Mouse (Mus musculus): ENCODE data around the gene Gng12. TPM values are rescaled to one million over a fixed set of nuclear protein-coding genes. Genes with fewer than 3 reads are reported as not detected.
A peak's percentile ranks its signal among the peaks of the same experiment; 100 is the strongest.
"Not testable (repeated sequence)": the region's sequence is repeated elsewhere in the genome, so short reads cannot be mapped to it uniquely, and the experiment has no call there.

Gene Gng12
- 30.7 and 36.1 TPM in 2 replicates for polyA plus RNA-seq (2015; fragmentation: Nextera tagmentation; extraction: Ambion mirVana)

DNA sequence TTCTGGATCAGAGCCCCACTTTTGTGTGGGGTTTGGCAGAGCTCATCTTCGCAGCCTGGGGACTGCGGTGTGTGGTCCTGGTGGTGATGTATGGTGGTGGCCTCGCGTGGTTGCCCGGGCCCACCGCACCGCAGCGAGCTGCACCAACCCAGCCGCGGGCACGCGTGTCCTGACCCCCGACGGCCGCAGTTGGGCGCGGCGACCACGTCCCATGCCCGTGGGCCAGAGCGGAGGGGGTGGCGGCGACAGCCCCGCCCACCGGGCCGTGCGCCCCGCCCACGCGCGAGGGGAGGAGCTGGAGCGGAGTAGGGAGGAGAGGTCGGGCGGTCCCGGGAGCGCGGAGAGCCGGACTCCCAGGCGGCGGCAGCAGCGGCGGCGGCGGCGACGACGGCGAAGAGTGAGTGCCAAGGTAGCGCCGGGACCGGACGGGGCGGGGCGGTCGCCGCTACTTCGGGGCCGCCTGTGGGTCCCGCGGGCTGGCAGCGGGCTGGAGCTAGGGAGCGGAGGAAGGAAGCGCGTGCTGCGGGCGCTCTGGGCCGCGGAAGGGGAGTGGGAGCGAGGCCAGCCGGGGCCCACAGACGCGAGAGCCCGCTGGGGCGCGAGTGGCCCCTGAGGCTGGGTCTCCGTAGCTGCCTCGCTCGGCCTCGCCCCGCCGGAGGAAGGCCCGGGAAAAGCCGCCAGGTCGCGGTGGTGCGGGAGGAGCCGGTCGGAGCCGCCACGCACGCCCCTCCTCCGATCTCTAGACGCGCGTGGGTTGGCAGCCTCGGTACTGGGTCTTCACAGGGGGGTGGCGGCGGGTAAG, at the start of gene Gng12:
TSS of gene Gng12 (plus strand) at position 279 of the 802 bp plus-strand sequence.
- H3K36me3 ChIP-seq, result no peaks in the 10 kb centered on the region
- under 1% methylated on average over 95 of the region's 98 CpGs for WGBS
- peaks cover 8% of the 10 kb centered on the region; the same call in 1 of the 2 replicates for H3K27me3 ChIP-seq
- peak within 1 kb of the TSS; percentile 87 for H3K4me2 ChIP-seq
- H3K9me3 ChIP-seq, result no peaks in the 10 kb centered on the region
- peak; percentile 92 for ATAC-seq (ENCODE audit: low FRiP score)
- H3K9ac ChIP-seq, result peak within 1 kb of the TSS; percentile 84
- H3K4me3 ChIP-seq, result peak within 1 kb of the TSS; percentile 80
- peaks cover 11% of the 10 kb centered on the region for H3K4me1 ChIP-seq (replicated peaks)
- H3K27ac ChIP-seq, result peak within 1 kb of the TSS; percentile 48; the same call in 1 of the 2 replicates

GRCm38 (mm10) chr6:66848936-66849335, 47.3 kb upstream of the Gng12 start:
- Histone ChIP-seq H3K4me2 (no peak overlapping the region), H3K4me1 (replicated peaks) (no peaks in the 10 kb centered on the region), H3K4me3 (no peak overlapping the region), H3K27me3 (no peaks in the 10 kb centered on the region), H3K36me3 (no peaks in the 10 kb centered on the region), H3K27ac (no peak overlapping the region), H3K9me3 (no peaks in the 10 kb centered on the region), H3K9ac (no peak overlapping the region)
- 56% methylated on average over 4 of the region's 4 CpGs for WGBS
- no peak for ATAC-seq (ENCODE audit: low FRiP score)

DNA sequence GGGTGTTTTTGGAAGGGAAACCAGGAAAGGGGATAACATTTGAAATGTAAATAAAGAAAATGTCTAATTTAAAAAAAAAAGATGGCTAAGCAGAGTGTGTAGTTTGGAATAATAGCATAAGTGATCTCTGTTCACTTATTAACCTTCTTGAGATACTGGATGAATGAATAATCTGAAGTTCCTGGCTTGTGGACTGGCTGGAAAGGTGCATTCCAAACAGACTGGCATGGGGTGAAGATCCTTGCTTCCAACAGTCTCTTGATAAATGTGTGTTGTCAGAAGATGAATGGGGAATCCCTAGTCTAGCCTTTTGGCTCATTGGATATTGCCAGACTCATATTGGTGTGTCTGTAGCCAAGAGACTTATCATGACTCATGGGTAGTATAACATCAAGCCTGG, 40.0 kb upstream of the Gng12 start:
- no peaks in the 10 kb centered on the region for H3K36me3 ChIP-seq
- H3K4me1 ChIP-seq (replicated peaks), result no peaks in the 10 kb centered on the region
- H3K27ac ChIP-seq, result no peak overlapping the region
- no peaks in the 10 kb centered on the region for H3K27me3 ChIP-seq
- no peak overlapping the region for H3K9ac ChIP-seq
- H3K4me2 ChIP-seq, result no peak overlapping the region
- no peak for ATAC-seq (ENCODE audit: low FRiP score)
- H3K9me3 ChIP-seq, result no peaks in the 10 kb centered on the region
- H3K4me3 ChIP-seq, result no peak overlapping the region

DNA sequence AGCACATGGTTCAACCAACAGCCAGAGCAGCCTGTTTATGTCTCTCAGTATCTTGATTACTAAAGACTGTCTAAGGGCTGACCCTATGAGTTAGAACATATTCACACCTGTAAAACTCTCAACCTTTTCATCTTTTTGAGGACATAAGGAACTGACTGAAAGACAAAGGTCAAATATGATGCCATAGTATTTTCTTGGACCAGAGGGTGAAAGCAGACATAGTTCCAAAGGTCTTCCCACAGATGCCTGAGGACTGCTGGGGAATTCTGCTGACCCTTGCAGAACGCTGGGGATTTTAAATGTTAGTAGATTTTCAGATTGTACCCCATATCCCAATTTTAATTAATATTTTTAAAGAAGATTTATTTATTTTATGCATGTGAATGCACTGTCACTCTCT, 37.8 kb upstream of the Gng12 start:
- no peak for ATAC-seq (ENCODE audit: low FRiP score)
- Histone ChIP-seq H3K9me3 (no peaks in the 10 kb centered on the region), H3K27me3 (no peaks in the 10 kb centered on the region), H3K9ac (no peak overlapping the region), H3K4me2 (no peak overlapping the region), H3K4me3 (no peak overlapping the region), H3K4me1 (replicated peaks) (no peaks in the 10 kb centered on the region), H3K27ac (no peak overlapping the region), H3K36me3 (no peaks in the 10 kb centered on the region)
- WGBS, result 89% methylated on average over 1 of the region's 1 CpGs

GRCm38 (mm10) chr6:66859391-66859790, 36.8 kb upstream of the Gng12 start:
- Histone ChIP-seq H3K9me3 (no peaks in the 10 kb centered on the region), H3K4me2 (no peak overlapping the region), H3K27me3 (no peaks in the 10 kb centered on the region), H3K9ac (no peak overlapping the region), H3K36me3 (no peaks in the 10 kb centered on the region), H3K4me3 (no peak overlapping the region), H3K27ac (no peak overlapping the region), H3K4me1 (replicated peaks) (no peaks in the 10 kb centered on the region)
- ATAC-seq (ENCODE audit: low FRiP score), result no peak

- Histone ChIP-seq H3K9ac (no peak overlapping the region), H3K4me1 (replicated peaks) (no peaks in the 10 kb centered on the region), H3K4me3 (no peak overlapping the region), H3K9me3 (no peaks in the 10 kb centered on the region), H3K27ac (no peak overlapping the region), H3K27me3 (no peaks in the 10 kb centered on the region), H3K36me3 (no peaks in the 10 kb centered on the region), H3K4me2 (no peak overlapping the region)
- ATAC-seq (ENCODE audit: low FRiP score), result no peak
- 84% methylated on average over 2 of the region's 2 CpGs for WGBS
Measured at GRCm38 (mm10) chr6:66864463-66864862, 31.7 kb upstream of the Gng12 start.

- WGBS, result 100% methylated on average over 1 of the region's 1 CpGs
- no peaks in the 10 kb centered on the region for H3K4me1 ChIP-seq (replicated peaks)
- no peaks in the 10 kb centered on the region for H3K27me3 ChIP-seq
- H3K9ac ChIP-seq, result no peak overlapping the region
- no peaks in the 10 kb centered on the region for H3K9me3 ChIP-seq
- no peak for ATAC-seq (ENCODE audit: low FRiP score)
- no peak overlapping the region for H3K27ac ChIP-seq
- H3K36me3 ChIP-seq, result no peaks in the 10 kb centered on the region
- no peak overlapping the region for H3K4me2 ChIP-seq
- H3K4me3 ChIP-seq, result no peak overlapping the region
Measured at GRCm38 (mm10) chr6:66866295-66866694, 29.9 kb upstream of the Gng12 start.

- WGBS, result 96% methylated on average over 9 of the region's 13 CpGs
- H3K4me3 ChIP-seq; H3K4me2 ChIP-seq; H3K9ac ChIP-seq; H3K27ac ChIP-seq; ATAC-seq (ENCODE audit: low FRiP score); H3K4me1 ChIP-seq (replicated peaks); H3K27me3 ChIP-seq; H3K9me3 ChIP-seq; H3K36me3 ChIP-seq: not testable (repeated sequence)
Measured at GRCm38 (mm10) chr6:66877048-66877447, 19.1 kb upstream of the Gng12 start.

DNA sequence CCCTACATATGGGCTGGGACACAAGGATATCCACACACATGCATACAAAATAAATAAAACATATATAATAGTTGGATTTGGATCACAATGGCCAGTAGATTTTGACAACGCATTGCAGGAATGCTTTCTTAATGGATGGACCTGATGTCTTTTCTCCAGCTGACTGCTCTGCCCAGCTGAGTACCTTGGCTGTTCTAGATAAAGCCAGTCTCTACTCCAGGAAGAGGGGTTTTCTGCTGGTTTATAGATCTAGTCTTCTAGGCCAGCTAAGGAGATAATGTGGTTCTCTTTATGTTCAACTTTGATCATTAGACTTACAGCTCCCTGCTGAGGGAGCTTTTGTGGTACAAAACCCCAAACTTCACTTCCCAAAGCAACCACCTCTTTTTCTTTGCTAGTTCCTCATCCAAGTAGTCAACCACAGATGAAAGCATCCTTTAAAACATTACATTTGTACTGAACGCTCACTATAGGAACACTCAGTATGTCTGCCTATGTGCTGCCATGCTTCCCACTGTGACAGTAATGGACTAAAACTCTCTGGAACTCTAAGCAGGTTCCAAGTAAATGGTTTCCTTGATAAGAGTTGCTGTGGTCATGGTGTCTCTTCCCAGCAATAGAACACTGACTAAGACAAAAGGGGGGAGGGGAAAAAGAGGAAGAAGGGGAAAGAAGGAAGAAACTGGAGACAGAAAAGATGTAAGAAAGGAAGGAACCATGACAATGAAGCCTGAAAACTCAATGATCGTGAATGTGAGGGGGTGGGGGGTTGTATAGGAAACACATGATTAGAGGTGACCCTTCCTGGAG, 5.6 kb upstream of the Gng12 start:
- ATAC-seq (ENCODE audit: low FRiP score), result no peak
- Histone ChIP-seq H3K9ac (no peak overlapping the region), H3K4me3 (no peak overlapping the region), H3K4me1 (replicated peaks) (no peaks in the 10 kb centered on the region), H3K9me3 (peaks cover 7% of the 10 kb centered on the region; the same call in 1 of the 2 replicates), H3K27me3 (no peaks in the 10 kb centered on the region), H3K27ac (no peak overlapping the region), H3K4me2 (no peak overlapping the region), H3K36me3 (no peaks in the 10 kb centered on the region)
- WGBS, result 95% methylated on average over 3 of the region's 3 CpGs

- no peak overlapping the region for H3K4me2 ChIP-seq
- no peak overlapping the region for H3K9ac ChIP-seq
- H3K4me1 ChIP-seq (replicated peaks), result peaks cover 11% of the 10 kb centered on the region
- H3K36me3 ChIP-seq, result no peaks in the 10 kb centered on the region
- no peak for ATAC-seq (ENCODE audit: low FRiP score)
- no peaks in the 10 kb centered on the region for H3K9me3 ChIP-seq
- no peak overlapping the region for H3K27ac ChIP-seq
- H3K27me3 ChIP-seq, result peaks cover 8% of the 10 kb centered on the region; the same call in 1 of the 2 replicates
- H3K4me3 ChIP-seq, result no peak overlapping the region
- WGBS, result 90% methylated on average over 5 of the region's 5 CpGs
Measured at GRCm38 (mm10) chr6:66893950-66894349, 2.2 kb upstream of the Gng12 start.

DNA sequence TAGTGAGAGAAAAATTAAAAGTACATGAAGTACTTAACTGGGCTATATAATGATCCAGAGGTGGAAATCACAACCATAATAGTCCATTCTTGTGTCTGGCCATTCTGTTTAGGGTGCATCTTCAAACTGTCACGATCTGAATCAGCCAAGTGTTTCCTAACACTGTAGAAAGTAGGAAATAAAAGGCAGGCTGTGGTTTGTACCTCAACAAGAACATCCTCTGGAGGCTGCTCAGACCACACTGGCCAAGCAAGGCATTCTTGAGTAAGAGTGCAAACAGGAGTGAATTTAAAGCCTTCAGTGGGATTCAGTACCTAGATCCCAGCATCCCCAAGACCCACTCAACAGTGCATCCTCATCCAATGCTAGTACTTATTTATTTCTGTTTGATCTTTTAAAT, 1.2 kb upstream of the Gng12 start:
- Histone ChIP-seq H3K27ac (no peak overlapping the region), H3K36me3 (no peaks in the 10 kb centered on the region), H3K4me2 (no peak overlapping the region), H3K9ac (no peak overlapping the region), H3K4me3 (no peak overlapping the region), H3K4me1 (replicated peaks) (peaks cover 11% of the 10 kb centered on the region), H3K27me3 (peaks cover 8% of the 10 kb centered on the region; the same call in 1 of the 2 replicates), H3K9me3 (no peaks in the 10 kb centered on the region)
- WGBS, result 71% methylated on average over 1 of the region's 1 CpGs
- ATAC-seq (ENCODE audit: low FRiP score), result no peak

GRCm38 (mm10) chr6:66896921-66897645, 886 bp downstream of the Gng12 start:
- H3K4me1 ChIP-seq (replicated peaks), result peaks cover 11% of the 10 kb centered on the region
- no peak for ATAC-seq (ENCODE audit: low FRiP score)
- peak overlapping the region; percentile 87 for H3K4me2 ChIP-seq
- peak overlapping the region; percentile 48; the same call in 1 of the 2 replicates for H3K27ac ChIP-seq
- under 1% methylated on average over 25 of the region's 25 CpGs for WGBS
- H3K9me3 ChIP-seq, result no peaks in the 10 kb centered on the region
- H3K4me3 ChIP-seq, result peak overlapping the region; percentile 80
- no peaks in the 10 kb centered on the region for H3K36me3 ChIP-seq
- peak overlapping the region; percentile 84 for H3K9ac ChIP-seq
- peaks cover 8% of the 10 kb centered on the region; the same call in 1 of the 2 replicates for H3K27me3 ChIP-seq
